Mouse (Mus musculus) embryonic fibroblast, embryonic 13.5 days (primary cell): ENCODE data around the gene Habp2.

ENCODE experiments used
- CTCF ChIP-seq: IDR thresholded peaks from 2 replicates; pipeline ENCODE4 v1.5.1; 2011; ENCODE audit warnings: mild to moderate bottlenecking, control low read depth, low read length, moderate library complexity, borderline replicate concordance; ENCODE audit not compliant: insufficient read depth
- POLR2A ChIP-seq: IDR thresholded peaks from 2 replicates; pipeline ENCODE4 v1.6.1; 2011; ENCODE audit warnings: low read depth, mild to moderate bottlenecking, control low read depth, low read length, moderate library complexity

DNA sequence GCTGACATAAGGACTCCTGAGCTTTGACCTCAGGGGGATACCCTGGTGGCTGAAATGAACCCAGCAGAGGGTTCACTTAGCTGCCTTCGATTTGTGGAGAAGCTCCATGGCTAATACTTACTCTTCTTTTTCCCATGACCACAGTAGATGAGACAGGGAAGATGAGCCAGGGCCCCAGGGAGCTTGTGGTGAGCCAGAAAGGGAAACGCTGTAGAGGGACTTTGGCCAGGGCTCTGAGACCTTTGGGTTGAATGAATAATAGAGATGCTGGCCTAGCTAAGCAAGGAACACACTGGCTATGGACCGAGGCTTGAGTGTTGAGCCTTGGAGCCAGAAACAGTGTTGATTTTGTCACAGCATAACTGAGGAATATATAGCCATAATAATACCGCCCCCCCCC is 1.5 kb downstream of the Habp2 start:
- TF ChIP-seq CTCF (no peak), POLR2A (no peak)
